Mouse (Mus musculus): ENCODE results near the gene Zfyve28.

Zfyve28 gene

GRCm38 (mm10) chr5:34287001-34287837 lies 1.0 kb downstream of the Zfyve28 start:
- no peak for DNase-seq (ENCODE audit: extremely low read depth, low read depth, low spot score)

DNA sequence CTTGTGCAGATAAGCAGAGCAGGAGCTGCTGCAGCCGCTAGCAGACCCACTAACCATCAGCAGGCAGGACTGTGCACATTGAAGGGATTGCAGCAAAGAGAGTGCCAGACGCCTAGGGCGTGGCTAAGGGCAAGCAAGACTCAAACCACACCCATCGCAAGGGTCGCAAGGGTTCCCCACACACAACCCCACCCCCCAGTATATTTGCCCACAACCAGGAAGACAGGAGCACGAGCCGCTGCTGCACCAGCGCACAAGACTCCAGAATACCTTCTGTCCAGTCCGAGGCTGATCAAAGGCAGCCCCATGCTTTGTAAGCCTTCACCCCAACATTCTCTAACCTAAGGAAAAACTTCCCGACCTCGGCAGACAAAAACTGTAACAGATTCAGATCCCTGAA lies 1.7 kb downstream of the Zfyve28 start:
- no peak for DNase-seq (ENCODE audit: extremely low read depth, low read depth, low spot score)

GRCm38 (mm10) chr5:34285285-34285684 lies 3.0 kb downstream of the Zfyve28 start:
- DNase-seq (ENCODE audit: extremely low read depth, low read depth, low spot score): no peak

- no peak for DNase-seq (ENCODE audit: extremely low read depth, low read depth, low spot score)
Observed at GRCm38 (mm10) chr5:34284156-34284750, 4.0 kb downstream of the Zfyve28 start.

DNA sequence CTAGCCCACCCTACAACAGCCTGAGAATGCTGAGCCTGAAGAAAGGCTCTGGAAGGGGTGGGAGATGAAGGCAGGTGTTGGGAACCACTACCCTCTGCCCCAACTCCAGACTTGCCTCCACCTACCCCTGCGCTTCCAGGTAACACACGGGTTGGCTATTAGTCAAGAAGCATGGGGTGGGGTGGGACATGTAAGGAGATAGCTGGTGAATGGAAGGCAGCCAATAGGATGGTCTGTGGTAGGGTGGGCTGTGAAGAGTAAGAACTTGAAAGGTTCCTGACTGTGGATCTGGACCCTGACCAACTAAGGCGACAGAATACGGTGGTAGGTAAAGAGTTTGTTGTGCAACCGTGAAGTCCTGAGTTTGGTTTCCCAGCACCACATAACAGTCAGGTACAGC lies 4.9 kb downstream of the Zfyve28 start:
- no peak for DNase-seq (ENCODE audit: extremely low read depth, low read depth, low spot score)

- DNase-seq (ENCODE audit: extremely low read depth, low read depth, low spot score): no peak
Observed at GRCm38 (mm10) chr5:34280976-34281375, 7.3 kb downstream of the Zfyve28 start.

DNA sequence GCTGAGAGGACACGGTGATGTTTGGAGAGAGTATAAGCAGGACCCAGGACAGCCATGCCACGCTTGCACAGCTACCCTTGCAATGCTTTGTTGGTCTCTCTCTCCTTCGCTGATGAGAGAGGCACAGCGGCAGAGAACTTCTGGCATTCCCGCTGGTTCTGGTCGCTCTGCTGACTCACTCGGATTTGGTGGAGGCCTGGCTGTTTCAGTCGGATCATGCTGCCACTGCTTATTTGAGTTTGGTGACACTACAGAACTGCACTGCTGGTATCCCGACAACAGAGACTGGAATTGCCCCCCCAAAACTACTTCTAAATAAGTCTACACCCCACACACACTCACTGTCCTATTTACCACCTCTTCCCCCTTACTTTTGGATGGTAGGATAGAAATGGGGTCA lies 9.0 kb downstream of the Zfyve28 start:
- no peak for DNase-seq (ENCODE audit: extremely low read depth, low read depth, low spot score)

GRCm38 (mm10) chr5:34278058-34278457 lies 10.2 kb downstream of the Zfyve28 start:
- no peak for DNase-seq (ENCODE audit: extremely low read depth, low read depth, low spot score)

GRCm38 (mm10) chr5:34276746-34277145 lies 11.5 kb downstream of the Zfyve28 start:
- DNase-seq (ENCODE audit: extremely low read depth, low read depth, low spot score): no peak

DNA sequence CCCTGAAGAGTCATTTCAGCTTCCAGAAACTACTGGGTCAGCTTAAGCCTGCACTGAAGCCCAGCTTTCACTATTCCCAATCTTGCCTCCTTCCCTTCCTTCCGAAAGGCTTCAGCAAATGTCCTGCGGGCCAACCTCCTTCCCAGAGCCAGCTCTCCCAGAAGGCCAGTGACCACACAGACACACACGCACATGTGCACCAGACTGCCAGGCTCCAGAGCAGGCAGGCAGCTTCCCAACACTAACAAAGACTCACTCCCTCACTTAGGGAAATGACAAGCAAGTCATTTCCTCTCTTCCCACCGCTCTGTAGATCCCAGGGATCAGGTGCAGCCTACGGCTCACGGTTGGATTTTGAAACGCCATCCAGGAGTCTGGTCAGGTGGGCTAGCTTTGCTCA lies 12.1 kb downstream of the Zfyve28 start:
- DNase-seq (ENCODE audit: extremely low read depth, low read depth, low spot score): no peak

DNA sequence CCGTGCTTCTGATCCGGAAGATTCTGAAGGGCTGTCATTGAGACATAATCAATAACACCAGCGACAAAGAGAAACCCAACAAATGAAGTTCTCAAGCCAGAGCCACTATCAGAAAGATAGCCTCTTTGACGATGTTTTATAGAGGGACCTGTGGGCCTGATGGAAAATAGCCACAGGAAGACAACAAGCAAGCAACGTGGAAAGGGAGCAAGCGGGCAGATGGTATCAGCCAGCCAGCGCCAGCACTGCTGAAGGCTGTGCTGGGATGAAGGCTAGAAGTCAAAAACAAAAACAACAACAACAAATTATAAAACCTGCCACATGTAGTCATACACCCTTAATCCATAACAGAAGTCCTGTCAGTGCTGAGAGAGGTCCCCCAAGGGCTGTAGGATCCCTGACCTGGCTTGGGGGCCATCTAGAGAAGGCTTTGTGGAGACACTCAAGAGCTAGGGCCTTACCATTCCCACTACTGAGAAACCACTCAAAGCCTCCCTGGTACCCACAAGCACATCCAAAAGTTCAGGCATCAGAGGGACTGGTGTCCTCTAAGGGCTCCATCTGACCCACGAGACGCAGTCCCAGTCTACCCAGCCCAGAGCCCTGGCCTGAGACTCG lies 13.5 kb downstream of the Zfyve28 start:
- DNase-seq (ENCODE audit: extremely low read depth, low read depth, low spot score): no peak

GRCm38 (mm10) chr5:34274268-34274667 lies 14.0 kb downstream of the Zfyve28 start:
- DNase-seq (ENCODE audit: extremely low read depth, low read depth, low spot score): no peak

GRCm38 (mm10) chr5:34273251-34273681 lies 15.0 kb downstream of the Zfyve28 start:
- no peak for DNase-seq (ENCODE audit: extremely low read depth, low read depth, low spot score)

DNA sequence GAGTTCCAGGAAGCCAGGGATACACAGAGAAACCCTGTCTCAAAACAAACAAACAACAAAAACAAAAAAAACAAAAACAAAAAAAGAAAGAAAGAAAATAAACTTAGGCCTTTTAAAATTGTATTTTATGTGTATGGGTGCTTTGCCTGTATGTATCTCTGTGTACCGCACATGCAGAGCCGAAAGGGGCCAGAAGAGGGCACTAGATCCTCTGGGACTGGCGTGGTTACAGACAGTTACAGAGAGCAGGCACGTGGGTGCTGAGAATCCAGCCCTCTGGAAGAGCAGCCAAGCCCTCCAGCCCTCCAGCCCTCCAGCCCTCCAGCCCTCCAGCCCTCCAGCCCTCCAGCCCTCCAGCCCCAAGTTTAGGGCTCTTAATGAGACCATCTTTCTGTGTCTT lies 16.5 kb downstream of the Zfyve28 start:
- DNase-seq (ENCODE audit: extremely low read depth, low read depth, low spot score): no peak

DNA sequence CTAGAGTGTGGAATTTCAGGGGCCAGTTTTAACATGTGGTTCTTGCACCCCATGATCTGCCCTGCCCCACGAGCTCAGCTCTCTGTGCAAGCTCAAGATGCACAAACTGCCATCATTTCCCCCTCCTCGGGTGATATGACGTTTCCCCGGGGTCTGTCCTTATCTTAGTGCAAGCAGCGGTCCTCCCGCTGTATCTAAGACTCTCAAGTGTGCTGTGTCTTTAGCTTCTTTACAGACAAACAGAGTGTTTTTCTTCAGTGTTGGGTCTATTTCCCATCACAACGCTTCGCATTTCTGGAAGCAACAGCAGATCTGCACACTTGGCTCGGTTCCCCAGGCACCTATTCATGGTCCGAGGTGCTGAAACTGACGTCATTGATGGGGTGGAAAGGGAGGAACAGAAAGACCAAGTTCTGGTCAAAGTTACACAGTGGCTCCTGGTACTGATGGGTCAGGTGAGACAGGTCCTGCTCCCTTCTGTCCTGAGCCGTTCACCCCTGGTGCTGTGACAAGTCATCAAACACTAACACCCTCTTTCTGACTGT lies 18.3 kb downstream of the Zfyve28 start:
- no peak for DNase-seq (ENCODE audit: extremely low read depth, low read depth, low spot score)

GRCm38 (mm10) chr5:34269197-34269920 lies 18.9 kb downstream of the Zfyve28 start:
- DNase-seq (ENCODE audit: extremely low read depth, low read depth, low spot score): no peak

DNA sequence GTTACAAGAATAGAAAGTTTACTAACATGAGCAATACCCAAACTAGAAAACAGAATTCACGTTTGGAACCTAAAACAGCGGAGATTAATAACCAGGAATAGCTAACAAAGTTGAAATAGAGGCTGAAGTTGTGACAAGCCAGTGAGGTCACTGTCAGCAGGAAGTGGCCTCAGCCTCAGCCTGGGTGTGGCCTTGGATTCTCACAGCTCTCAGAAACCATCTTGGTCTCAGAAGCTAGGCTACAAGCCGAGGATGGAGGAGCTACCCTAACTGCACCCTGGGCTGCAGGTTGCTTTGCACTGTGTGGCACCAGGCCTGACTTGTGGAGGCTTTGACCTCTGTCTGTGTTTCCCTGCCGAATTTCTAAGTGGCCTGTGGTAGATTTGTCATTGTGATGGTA lies 22.2 kb downstream of the Zfyve28 start:
- no peak for DNase-seq (ENCODE audit: extremely low read depth, low read depth, low spot score)

DNA sequence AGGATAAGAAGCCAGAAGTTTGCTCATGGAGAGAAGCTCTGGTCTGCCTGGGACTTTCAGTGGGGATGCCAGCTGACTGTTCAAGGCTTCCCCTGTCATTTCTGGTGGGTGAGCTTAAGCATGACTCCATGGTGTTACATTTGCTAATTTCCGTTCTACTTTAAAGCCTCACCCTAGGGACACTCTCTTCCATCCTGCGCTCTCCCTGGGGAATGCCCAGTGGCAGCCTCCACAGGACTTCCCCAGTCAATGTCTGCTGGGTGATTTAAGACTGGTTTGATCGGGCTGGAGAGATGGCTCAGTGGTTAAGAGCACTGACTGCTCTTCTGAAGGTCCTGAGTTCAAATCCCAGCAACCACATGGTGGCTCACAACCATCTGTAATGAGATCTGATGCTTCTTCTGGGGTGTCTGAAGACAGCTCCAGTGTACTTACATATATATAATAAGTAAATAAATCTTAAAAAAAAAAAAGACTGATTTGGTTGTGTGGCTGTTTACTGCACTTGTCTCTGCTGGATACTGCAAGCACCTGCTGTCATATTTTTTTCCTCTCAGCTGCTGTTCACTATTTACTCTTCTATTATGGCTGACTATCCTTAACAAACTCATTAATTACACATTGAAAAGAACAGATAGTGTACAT lies 29.0 kb downstream of the Zfyve28 start:
- DNase-seq (ENCODE audit: extremely low read depth, low read depth, low spot score): no peak

DNA sequence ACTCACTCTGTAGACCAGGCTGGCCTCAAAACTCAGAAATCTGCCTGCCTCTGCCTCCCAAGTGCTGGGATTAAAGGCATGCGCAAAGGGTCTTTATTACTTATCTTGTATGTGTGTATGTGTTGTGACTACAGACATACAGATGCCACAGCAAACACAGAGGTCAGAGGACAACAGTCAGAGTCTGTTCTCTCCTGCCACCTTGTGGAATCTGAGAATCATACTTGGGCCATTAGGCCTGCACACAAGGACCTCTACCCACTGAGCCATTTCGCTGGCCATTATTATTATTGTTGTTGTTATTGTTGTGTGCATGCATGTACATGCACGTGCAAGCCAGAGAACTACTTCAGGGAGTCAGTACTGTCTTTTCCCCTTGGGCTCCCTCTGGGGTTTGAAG lies 33.1 kb downstream of the Zfyve28 start:
- DNase-seq (ENCODE audit: extremely low read depth, low read depth, low spot score): no peak

DNA sequence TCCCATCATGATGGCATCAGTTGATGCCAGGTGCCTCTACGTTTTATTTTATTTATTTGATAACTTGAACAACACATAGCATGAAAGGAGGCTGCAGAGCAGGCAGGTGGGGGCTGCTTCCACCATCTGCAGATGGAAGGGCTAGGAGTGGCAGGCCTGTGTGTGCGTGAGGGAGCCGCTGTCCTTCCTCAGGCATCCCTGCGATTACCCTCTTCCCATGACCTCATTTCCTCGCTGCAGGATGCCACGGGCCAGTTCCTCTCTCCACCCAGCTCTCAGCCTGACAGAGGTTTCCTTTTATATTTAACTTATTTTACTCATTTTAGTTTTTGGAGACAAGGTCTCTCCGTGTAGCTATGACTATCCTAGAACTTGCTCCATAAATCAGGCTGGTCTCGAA lies 33.9 kb downstream of the Zfyve28 start:
- DNase-seq (ENCODE audit: extremely low read depth, low read depth, low spot score): no peak
